Mouse (Mus musculus) intestine, postnatal 0 days (tissue): ENCODE data around the gene Hes6. TPM values are rescaled to one million over a fixed set of nuclear protein-coding genes. Genes with fewer than 3 reads are reported as not detected.

Experiments used
- ATAC-seq: fragments of 200-750 bp; cut with Nextera tagmentation; 2 replicates; pipeline ENCODE4 v1.8.0; 2017; ENCODE audit warnings: mild to moderate bottlenecking, moderate TSS enrichment, moderate library complexity
- H3K27ac ChIP-seq: fragments of 300-500 bp; sonication (generic); 2 replicates; pipeline ENCODE4 v1.5.1; 2014; ENCODE audit warnings: mild to moderate bottlenecking, low read depth, low read length, moderate library complexity
- H3K27me3 ChIP-seq: fragments of 300-500 bp; sonication (generic); replicated peaks from 2 replicates; pipeline ENCODE4 v1.6.1; 2014; ENCODE audit warnings: low read length, mixed read lengths; ENCODE audit not compliant: control insufficient read depth, insufficient read depth
- H3K36me3 ChIP-seq: fragments of 300-500 bp; sonication (generic); 2 replicates; pipeline ENCODE4 v1.6.1; 2014; ENCODE audit warnings: mild to moderate bottlenecking, moderate library complexity; ENCODE audit not compliant: control insufficient read depth, insufficient read depth
- H3K4me1 ChIP-seq: fragments of 300-500 bp; sonication (generic); replicated peaks from 2 replicates; pipeline ENCODE4 v1.6.1; 2014; ENCODE audit warnings: antibody characterized with exemption, low read length, mixed read lengths; ENCODE audit not compliant: control insufficient read depth, insufficient read depth
- H3K4me2 ChIP-seq: fragments of 300-500 bp; sonication (generic); replicated peaks from 2 replicates; pipeline ENCODE4 v1.6.1; 2014; ENCODE audit warnings: low read depth, mild to moderate bottlenecking, moderate library complexity
- H3K4me3 ChIP-seq: fragments of 300-500 bp; sonication (generic); 2 replicates; pipeline ENCODE4 v1.5.1; 2014; ENCODE audit warnings: low read depth, low read length
- H3K9ac ChIP-seq: fragments of 300-500 bp; sonication (generic); 2 replicates; pipeline ENCODE4 v1.6.1; 2014; ENCODE audit warnings: mild to moderate bottlenecking, low read depth, low read length
- H3K9me3 ChIP-seq: fragments of 300-500 bp; sonication (generic); 2 replicates; pipeline ENCODE4 v1.6.1; 2016; ENCODE audit warnings: mixed run types; ENCODE audit not compliant: control insufficient read depth
- CTCF ChIP-seq: sonication (generic); IDR thresholded peaks from 2 replicates; pipeline ENCODE4 v1.5.1; 2016; ENCODE audit warnings: low read depth, mild to moderate bottlenecking, control low read depth, antibody characterized with exemption, moderate library complexity
- WGBS: fragments of 180-500 bp; shearing (Covaris S2); extraction: QIAGEN DNeasy Blood & Tissue Kit; methylation state at CpG from one replicate; pipeline ENCODE4 v1.1.7; 2014; 5-methylcytosine and 5-hydroxymethylcytosine counted together
- polyA plus RNA-seq: library from polyadenylated mRNA; unstranded; fragments of >200 nt; fragmentation: Nextera tagmentation; extraction: Ambion mirVana; gene quantifications from 2 replicates; pipeline ENCODE4 v1.2.1, GENCODE M21; 2015

The Hes6 gene
- polyA plus RNA-seq, 1 experiment from 2014 or later, result 84.1 TPM

- Histone ChIP-seq H3K4me2 (no peak overlapping the region), H3K27ac (0 out of 2 replicates have a peak overlapping the region, but pooled peaks have one; percentile 1), H3K9ac (no peak overlapping the region), H3K9me3 (no peaks in the 10 kb centered on the region), H3K4me1 (no peaks in the 10 kb centered on the region), H3K27me3 (no peaks in the 10 kb centered on the region), H3K4me3 (no peak overlapping the region), H3K36me3 (peaks cover 88% of the 10 kb centered on the region)
- ATAC-seq, result peak; percentile 66
- 53% methylated on average over 7 of the region's 7 CpGs for WGBS
- TF ChIP-seq CTCF, result peak; percentile 94
Measured at GRCm38 (mm10) chr1:91380453-91381090, 33.3 kb downstream of the Hes6 start.

GRCm38 (mm10) chr1:91373414-91373835 is 40.4 kb downstream of the Hes6 start:
- H3K9me3 ChIP-seq, result no peaks in the 10 kb centered on the region
- 85% methylated on average over 6 of the region's 6 CpGs for WGBS
- no peaks in the 10 kb centered on the region; the same call in 1 of the 2 replicates for H3K4me1 ChIP-seq
- no peak overlapping the region for H3K27ac ChIP-seq
- no peak overlapping the region for H3K4me2 ChIP-seq
- TF ChIP-seq CTCF, result no peak
- ATAC-seq, result no peak
- H3K4me3 ChIP-seq, result no peak overlapping the region
- peaks cover 77% of the 10 kb centered on the region for H3K36me3 ChIP-seq
- no peaks in the 10 kb centered on the region for H3K27me3 ChIP-seq
- no peak overlapping the region for H3K9ac ChIP-seq

GRCm38 (mm10) chr1:91370055-91370454 is 43.8 kb downstream of the Hes6 start:
- no peak for TF ChIP-seq CTCF
- H3K4me3 ChIP-seq, result no peak overlapping the region
- H3K27ac ChIP-seq, result peak overlapping the region; percentile 64
- no peak for ATAC-seq
- WGBS, result 62% methylated on average over 23 of the region's 23 CpGs
- no peaks in the 10 kb centered on the region for H3K9me3 ChIP-seq
- no peaks in the 10 kb centered on the region for H3K27me3 ChIP-seq
- peak overlapping the region; percentile 35; the same call in 1 of the 2 replicates for H3K4me2 ChIP-seq
- no peak overlapping the region for H3K9ac ChIP-seq
- H3K4me1 ChIP-seq, result peaks cover 4% of the 10 kb centered on the region; the same call in 1 of the 2 replicates
- H3K36me3 ChIP-seq, result peaks cover 43% of the 10 kb centered on the region

- WGBS, result 37% methylated on average over 4 of the region's 4 CpGs
- no peak for TF ChIP-seq CTCF
- Histone ChIP-seq H3K27me3 (no peaks in the 10 kb centered on the region), H3K4me2 (no peak overlapping the region), H3K4me1 (peaks cover 4% of the 10 kb centered on the region; the same call in 1 of the 2 replicates), H3K27ac (peak overlapping the region; percentile 64; the same call in 1 of the 2 replicates), H3K9me3 (no peaks in the 10 kb centered on the region), H3K9ac (no peak overlapping the region), H3K4me3 (no peak overlapping the region), H3K36me3 (peaks cover 39% of the 10 kb centered on the region)
- peak; percentile 90 for ATAC-seq
Measured at GRCm38 (mm10) chr1:91369408-91369807, 44.4 kb downstream of the Hes6 start.

GRCm38 (mm10) chr1:91367295-91367694 is 46.5 kb downstream of the Hes6 start:
- peaks cover 19% of the 10 kb centered on the region for H3K36me3 ChIP-seq
- H3K9ac ChIP-seq, result no peak overlapping the region
- ATAC-seq, result no peak
- peak overlapping the region; percentile 95 for H3K4me2 ChIP-seq
- 89% methylated on average over 3 of the region's 3 CpGs for WGBS
- no peak overlapping the region; the same call in 1 of the 2 replicates for H3K4me3 ChIP-seq
- H3K4me1 ChIP-seq, result peaks cover 4% of the 10 kb centered on the region; the same call in 1 of the 2 replicates
- no peaks in the 10 kb centered on the region for H3K9me3 ChIP-seq
- no peak for TF ChIP-seq CTCF
- H3K27ac ChIP-seq, result no peak overlapping the region
- H3K27me3 ChIP-seq, result no peaks in the 10 kb centered on the region

GRCm38 (mm10) chr1:91366215-91367108 is 47.4 kb downstream of the Hes6 start, which contains the start of gene Erfe:
Gene Erfe (plus strand): TSS chr1:91366430.
- peak; percentile 94 for TF ChIP-seq CTCF
- Histone ChIP-seq H3K4me1 (peaks cover 4% of the 10 kb centered on the region; the same call in 1 of the 2 replicates), H3K9ac (peak within 1 kb of the TSS; percentile 41; the same call in 1 of the 2 replicates), H3K27ac (peak within 1 kb of the TSS; percentile 58), H3K9me3 (no peaks in the 10 kb centered on the region), H3K4me3 (peak within 1 kb of the TSS; percentile 50), H3K27me3 (no peaks in the 10 kb centered on the region), H3K36me3 (peaks cover 10% of the 10 kb centered on the region; the same call in 1 of the 2 replicates), H3K4me2 (peak within 1 kb of the TSS; percentile 95)
- peak; percentile 42; the same call in 1 of the 2 replicates for ATAC-seq
- under 1% methylated on average over 65 of the region's 68 CpGs for WGBS
